Mouse (Mus musculus) CD4-positive naive resting alpha-beta T cell, adult 76 days (primary cell): Measurements from ENCODE around the gene Glt28d2. TPM values are rescaled to one million over a fixed set of nuclear protein-coding genes. Genes with fewer than 3 reads are reported as not detected.

Experiments
- total RNA-seq: library from RNA; stranded (reverse); gene quantifications from one replicate; pipeline ENCODE4 v1.2.4, GENCODE M21; 2023

Glt28d2 gene
- total RNA-seq = not detected

GRCm38 (mm10) chr3:85887239-85887827 is at the start of gene Glt28d2, which contains the start of gene Gm37240:
Gene Glt28d2, minus strand, starts transcription at chr3:85887516.
Gene Gm37240, minus strand, starts transcription at chr3:85887518.

Other genes starting within 250 kb of the Glt28d2 start
- gene Fam160a1, start 70.2 kb downstream of the Glt28d2 start, total RNA-seq = 0.35 TPM
- 0.67 TPM for gene Gm37240, start within 50 bp of the Glt28d2 start, total RNA-seq
- 0.29 TPM for gene Sh3d19, start 83.6 kb upstream of the Glt28d2 start, total RNA-seq
- not detected for gene Prss48, start 115.0 kb upstream of the Glt28d2 start, total RNA-seq